Mouse (Mus musculus) v-Abl transformed pro-B cells (cell line): ENCODE data around the gene Plch2.

Experiments used
- in situ Hi-C, 2 experiments: fragments of 400-800 bp; cut with MboI; formaldehyde crosslinking; loops; one replicate each; pipeline ENCODE4 v1.15.1; 2025; ENCODE audit not compliant: unreplicated experiment in 2 of 2

Gene Plch2

GRCm38 (mm10) chr4:155056724-155057123 is at the start of gene Plch2:
Gene Plch2, minus strand, starts transcription at chr4:155056784.
- in situ Hi-C loops = no loop called here

GRCm38 (mm10) chr4:155098572-155098971 is 42.0 kb upstream of the Plch2 start:
- in situ Hi-C loops = loop anchor here (5.0 to 25.0 kb wide), 7 partner anchors 149 to 714 kb away; partner anchors contain the start of genes Faap20 (in 2 of the 2), Gnb1 (in 2 of the 2), Ccnl2 (in 1 of the 2) and Fndc10 (in 1 of the 2)

GRCm38 (mm10) chr4:155097452-155097851 is 40.9 kb upstream of the Plch2 start:
- in situ Hi-C loops = loop anchor here (5.0 to 25.0 kb wide), 7 partner anchors 150 to 715 kb away; partner anchors contain the start of genes Faap20 (in 2 of the 2), Gnb1 (in 2 of the 2), Ccnl2 (in 1 of the 2) and Fndc10 (in 1 of the 2)

GRCm38 (mm10) chr4:155095967-155096366 is 39.4 kb upstream of the Plch2 start:
- in situ Hi-C loops = loop anchor here (5.0 to 25.0 kb wide), 7 partner anchors 151 to 716 kb away; partner anchors contain the start of genes Faap20 (in 2 of the 2), Gnb1 (in 2 of the 2), Ccnl2 (in 1 of the 2) and Fndc10 (in 1 of the 2)

- in situ Hi-C loops = loop anchor here (5.0 to 25.0 kb wide), 7 partner anchors 152 to 717 kb away; partner anchors contain the start of genes Faap20 (in 2 of the 2), Gnb1 (in 2 of the 2), Ccnl2 (in 1 of the 2) and Fndc10 (in 1 of the 2)
Measured at GRCm38 (mm10) chr4:155095238-155095900, 38.8 kb upstream of the Plch2 start.

- in situ Hi-C loops = loop anchor here (5.0 to 25.0 kb wide), 6 partner anchors 223 to 718 kb away; partner anchors contain the start of genes Gnb1 (in 2 of the 2), Ccnl2 (in 1 of the 2), Fndc10 (in 1 of the 2) and Mrpl20 (in 1 of the 2)
Measured at GRCm38 (mm10) chr4:155094565-155094964, 38.0 kb upstream of the Plch2 start.

- in situ Hi-C loops = loop anchor here (5.0 to 25.0 kb wide), 6 partner anchors 224 to 719 kb away; partner anchors contain the start of genes Gnb1 (in 2 of the 2), Ccnl2 (in 1 of the 2), Fndc10 (in 1 of the 2) and Mrpl20 (in 1 of the 2)
Measured at GRCm38 (mm10) chr4:155093431-155094149, 37.0 kb upstream of the Plch2 start.

- in situ Hi-C loops = loop anchor here (5.0 to 25.0 kb wide), 6 partner anchors 224 to 719 kb away; partner anchors contain the start of genes Gnb1 (in 2 of the 2), Ccnl2 (in 1 of the 2), Fndc10 (in 1 of the 2) and Mrpl20 (in 1 of the 2)
Measured at GRCm38 (mm10) chr4:155092718-155093430, 36.3 kb upstream of the Plch2 start.

GRCm38 (mm10) chr4:155090688-155091449 is 34.3 kb upstream of the Plch2 start:
- in situ Hi-C loops = loop anchor here (5.0 to 25.0 kb wide), 6 partner anchors 226 to 721 kb away; partner anchors contain the start of genes Gnb1 (in 2 of the 2), Ccnl2 (in 1 of the 2), Fndc10 (in 1 of the 2) and Mrpl20 (in 1 of the 2)

- in situ Hi-C loops = loop anchor here (5.0 to 25.0 kb wide), 6 partner anchors 227 to 722 kb away; partner anchors contain the start of genes Gnb1 (in 2 of the 2), Ccnl2 (in 1 of the 2), Fndc10 (in 1 of the 2) and Mrpl20 (in 1 of the 2)
Measured at GRCm38 (mm10) chr4:155090147-155090546, 33.6 kb upstream of the Plch2 start.

- in situ Hi-C loops = loop anchor here (25.0 kb wide), 4 partner anchors 398 to 723 kb away; partner anchors contain the start of genes Gnb1 (in 2 of the 2), Ccnl2 (in 1 of the 2), Fndc10 (in 1 of the 2) and Mrpl20 (in 1 of the 2)
Measured at GRCm38 (mm10) chr4:155089241-155089640, 32.7 kb upstream of the Plch2 start.

GRCm38 (mm10) chr4:155086108-155087024 is 29.8 kb upstream of the Plch2 start, which contains the start of the genes Rer1 and Morn1:
Gene Rer1, minus strand, starts transcription at chr4:155086382.
Gene Morn1, plus strand, starts transcription at chr4:155086577.
- in situ Hi-C loops = loop anchor here (25.0 kb wide), 4 partner anchors 401 to 726 kb away; partner anchors contain the start of genes Gnb1 (in 2 of the 2), Ccnl2 (in 1 of the 2), Fndc10 (in 1 of the 2) and Mrpl20 (in 1 of the 2)

GRCm38 (mm10) chr4:155085206-155086107 is 28.9 kb upstream of the Plch2 start:
- in situ Hi-C loops = loop anchor here (25.0 kb wide), 4 partner anchors 402 to 727 kb away; partner anchors contain the start of genes Gnb1 (in 2 of the 2), Ccnl2 (in 1 of the 2), Fndc10 (in 1 of the 2) and Mrpl20 (in 1 of the 2)

- in situ Hi-C loops = loop anchor here (25.0 kb wide), 4 partner anchors 403 to 728 kb away; partner anchors contain the start of genes Gnb1 (in 2 of the 2), Ccnl2 (in 1 of the 2), Fndc10 (in 1 of the 2) and Mrpl20 (in 1 of the 2)
Measured at GRCm38 (mm10) chr4:155084351-155084750, 27.8 kb upstream of the Plch2 start.

- in situ Hi-C loops = loop anchor here (25.0 kb wide), 4 partner anchors 404 to 729 kb away; partner anchors contain the start of genes Gnb1 (in 2 of the 2), Ccnl2 (in 1 of the 2), Fndc10 (in 1 of the 2) and Mrpl20 (in 1 of the 2)
Measured at GRCm38 (mm10) chr4:155083553-155083952, 27.0 kb upstream of the Plch2 start.

- in situ Hi-C loops = loop anchor here (25.0 kb wide), 4 partner anchors 408 to 733 kb away; partner anchors contain the start of genes Gnb1 (in 2 of the 2), Ccnl2 (in 1 of the 2), Fndc10 (in 1 of the 2) and Mrpl20 (in 1 of the 2)
Measured at GRCm38 (mm10) chr4:155079666-155080065, 23.1 kb upstream of the Plch2 start.
